Mouse (Mus musculus) layer of hippocampus, adult 11-12 months (tissue): ENCODE results near the gene Setmar.

ENCODE experiments used
- DNase-seq: peaks from one replicate; pipeline ENCODE4 v3.0.0; 2022; ENCODE audit warnings: low spot score

The Setmar gene

DNA sequence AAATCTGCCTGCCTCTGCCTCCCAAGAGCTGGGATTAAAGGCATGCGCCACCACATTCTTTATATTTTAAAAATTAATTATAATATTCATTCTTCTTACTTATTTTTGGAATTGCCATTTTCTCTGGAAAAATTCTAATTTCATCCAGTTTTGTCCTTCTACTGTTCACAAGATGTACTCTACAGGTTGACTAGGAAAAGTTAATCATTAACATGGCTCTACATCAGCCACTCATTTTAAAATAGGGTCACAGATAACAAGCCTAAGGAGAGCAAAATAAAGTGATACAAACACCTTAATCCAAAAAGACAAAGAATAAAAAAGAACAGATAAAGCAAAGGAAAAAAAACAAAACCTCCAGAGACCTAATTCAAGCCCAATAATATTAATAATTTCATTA is 50.1 kb downstream of the Setmar start:
- DNase-seq = no peak

DNA sequence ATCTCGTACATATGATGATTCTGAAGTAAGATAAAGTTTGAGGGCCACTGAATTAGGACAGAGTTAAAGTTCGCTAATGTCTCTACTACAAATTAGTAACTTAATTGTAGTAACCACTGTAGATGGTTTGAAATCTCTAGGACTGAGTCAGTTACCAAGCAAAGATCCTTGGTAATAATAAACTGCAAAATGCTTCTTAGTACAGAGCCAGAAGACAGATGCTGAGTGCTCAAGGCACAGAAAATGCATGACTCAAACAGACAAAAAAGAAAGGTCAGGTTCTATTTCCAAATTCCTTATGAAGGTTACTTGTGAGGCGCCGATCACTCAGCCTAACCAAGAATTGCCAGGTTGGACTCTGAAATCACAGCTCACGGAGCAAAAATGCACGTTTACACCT is 53.0 kb downstream of the Setmar start:
- no peak for DNase-seq

DNA sequence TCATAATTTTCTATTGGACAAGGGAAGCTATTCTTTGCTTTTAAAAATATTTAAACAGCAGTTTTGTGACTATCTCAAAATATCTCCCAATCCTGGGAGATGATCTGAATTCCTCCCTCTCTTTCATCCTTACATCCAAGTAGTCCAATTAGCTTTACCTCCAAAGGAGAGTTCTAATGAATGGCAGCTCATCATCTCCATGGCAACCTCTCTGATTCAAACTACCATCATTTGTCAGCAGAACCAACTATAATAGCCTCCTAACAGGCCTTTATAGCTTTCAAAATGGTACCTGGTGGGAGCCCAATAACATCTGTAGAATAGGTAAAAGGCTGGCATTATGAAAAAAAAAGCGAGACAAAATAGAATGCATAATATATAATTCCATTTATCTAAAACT is 60.6 kb downstream of the Setmar start:
- DNase-seq = no peak

- no peak for DNase-seq
These were observed 61.8 kb downstream of the Setmar start for GRCm38 (mm10) chr6:108126631-108127030.
